12 mouse cellular contexts compared by ENCODE assay signal in genomic region chr14:47572707-47573106, GRCm38 (mm10).
"Had no signal": no experiment of that assay in that cellular context is flagged by ENCODE, and none has a peak within 500 bp of the region (broad histone marks: within the 10 kb centered on the region; RNA-seq: fewer than 3 reads in every experiment).

No protein-coding gene starts in this region.

- DNase-seq: kidney, adult 2 months; kidney, postnatal 14 days; right cerebral cortex, postnatal 14 days; thymus, postnatal 14 days had no signal

- H3K4me3 ChIP-seq: kidney, embryonic 15.5 days; left cerebral cortex, adult 2 months; limb, embryonic 10.5 days; liver, embryonic 15.5 days; lung, embryonic 15.5 days; megakaryocyte, embryonic 14.5 days; midbrain, embryonic 15.5 days; neural tube, embryonic 13.5 days had no signal

- H3K36me3 ChIP-seq: kidney, embryonic 15.5 days; limb, embryonic 10.5 days; liver, embryonic 15.5 days; lung, embryonic 15.5 days; midbrain, embryonic 15.5 days; neural tube, embryonic 13.5 days had no signal

- H3K4me1 ChIP-seq: limb, embryonic 10.5 days; lung, embryonic 15.5 days had no signal

- H3K9me3 ChIP-seq: kidney, embryonic 15.5 days; limb, embryonic 10.5 days; liver, embryonic 15.5 days; lung, embryonic 15.5 days; megakaryocyte, embryonic 14.5 days; midbrain, embryonic 15.5 days; neural tube, embryonic 13.5 days had no signal

- H3K27me3 ChIP-seq: kidney, embryonic 15.5 days; lung, embryonic 15.5 days; midbrain, embryonic 15.5 days; neural tube, embryonic 13.5 days had no signal
